Mouse (Mus musculus) CD4-positive, CD25-positive, alpha-beta regulatory T cell, adult 2 months (primary cell): ENCODE results near the gene Rhob.

Experiments
- DNase-seq: peaks from one replicate; pipeline ENCODE4 v3.0.0-alpha.2; 2012; ENCODE audit warnings: low read depth, low spot score

The Rhob gene

DNA sequence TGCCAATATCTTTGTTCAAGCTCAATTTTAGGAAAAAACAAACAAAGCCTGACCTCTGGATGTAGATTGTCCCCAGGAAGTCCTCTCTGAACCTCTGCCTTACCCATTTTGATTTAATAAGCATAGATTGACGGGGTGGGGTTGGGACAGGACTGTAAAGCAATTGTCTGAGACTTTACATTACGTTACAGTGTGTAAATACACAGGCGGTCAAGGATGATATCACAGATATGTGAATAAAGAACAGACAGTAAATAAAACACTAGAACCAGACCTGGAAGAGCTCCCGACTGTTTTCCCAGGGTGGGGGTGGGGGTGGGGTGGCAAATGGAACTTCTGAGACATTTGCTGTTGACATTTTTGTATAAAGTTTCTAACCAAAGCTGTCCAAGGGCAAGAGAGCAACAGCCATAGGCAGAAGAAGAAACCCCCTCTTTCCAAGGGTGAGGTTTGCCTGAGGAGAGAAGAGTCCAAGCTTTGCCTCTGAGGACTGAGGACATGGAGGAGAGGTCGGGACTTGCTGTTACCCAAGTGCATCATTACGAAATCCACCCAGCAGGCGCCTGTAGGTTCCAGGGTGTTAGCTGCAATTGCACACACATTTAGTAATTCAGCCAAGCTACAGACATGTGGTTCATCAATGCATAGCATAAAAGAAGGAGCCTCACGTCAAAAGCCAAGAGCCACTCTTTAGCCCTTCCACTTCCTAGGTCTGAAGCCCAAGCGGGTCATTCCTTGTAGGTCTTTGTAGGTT is 7.3 kb upstream of the Rhob start:
- no peak for DNase-seq

- DNase-seq = no peak
Measured at GRCm38 (mm10) chr12:8504131-8504530, 4.3 kb upstream of the Rhob start.

- peak; percentile 82 for DNase-seq
Measured at GRCm38 (mm10) chr12:8502546-8502945, 2.7 kb upstream of the Rhob start.

DNA sequence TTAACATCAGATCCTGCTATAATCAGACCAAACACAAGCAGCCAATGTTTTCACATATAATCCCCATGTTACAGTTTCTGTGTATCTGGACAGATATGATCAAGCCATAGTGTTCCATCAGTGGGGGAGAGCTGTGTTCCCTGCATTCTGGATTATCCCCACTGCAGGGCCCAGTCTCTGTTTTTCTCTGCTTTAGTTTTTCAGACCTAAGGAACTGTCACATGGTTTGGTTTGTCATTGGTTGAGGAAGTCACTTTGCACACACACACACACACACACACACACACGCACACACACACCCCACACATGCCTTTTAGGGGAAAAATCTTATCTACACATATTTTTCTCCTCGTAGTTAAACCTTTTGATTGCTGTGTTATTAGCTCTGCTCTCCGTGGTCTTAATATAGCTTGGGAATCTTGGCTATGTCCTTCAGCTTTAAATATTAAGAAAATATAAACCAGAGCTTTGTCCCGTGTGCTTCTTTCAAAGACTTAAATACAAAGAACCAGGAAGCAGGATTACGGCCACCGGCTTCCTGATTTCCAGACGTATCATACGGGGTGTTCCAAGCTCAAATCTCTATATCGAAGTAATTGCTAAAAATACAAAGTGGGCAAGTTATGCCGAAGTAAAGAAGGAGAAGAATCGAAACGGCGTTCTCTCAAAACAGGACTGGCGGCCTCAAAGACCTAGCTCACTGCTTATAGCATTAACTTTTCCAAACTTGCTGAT is 1.9 kb upstream of the Rhob start:
- peak; percentile 25 for DNase-seq

- DNase-seq = no peak
Measured at GRCm38 (mm10) chr12:8500597-8501570, 1.1 kb upstream of the Rhob start.

DNA sequence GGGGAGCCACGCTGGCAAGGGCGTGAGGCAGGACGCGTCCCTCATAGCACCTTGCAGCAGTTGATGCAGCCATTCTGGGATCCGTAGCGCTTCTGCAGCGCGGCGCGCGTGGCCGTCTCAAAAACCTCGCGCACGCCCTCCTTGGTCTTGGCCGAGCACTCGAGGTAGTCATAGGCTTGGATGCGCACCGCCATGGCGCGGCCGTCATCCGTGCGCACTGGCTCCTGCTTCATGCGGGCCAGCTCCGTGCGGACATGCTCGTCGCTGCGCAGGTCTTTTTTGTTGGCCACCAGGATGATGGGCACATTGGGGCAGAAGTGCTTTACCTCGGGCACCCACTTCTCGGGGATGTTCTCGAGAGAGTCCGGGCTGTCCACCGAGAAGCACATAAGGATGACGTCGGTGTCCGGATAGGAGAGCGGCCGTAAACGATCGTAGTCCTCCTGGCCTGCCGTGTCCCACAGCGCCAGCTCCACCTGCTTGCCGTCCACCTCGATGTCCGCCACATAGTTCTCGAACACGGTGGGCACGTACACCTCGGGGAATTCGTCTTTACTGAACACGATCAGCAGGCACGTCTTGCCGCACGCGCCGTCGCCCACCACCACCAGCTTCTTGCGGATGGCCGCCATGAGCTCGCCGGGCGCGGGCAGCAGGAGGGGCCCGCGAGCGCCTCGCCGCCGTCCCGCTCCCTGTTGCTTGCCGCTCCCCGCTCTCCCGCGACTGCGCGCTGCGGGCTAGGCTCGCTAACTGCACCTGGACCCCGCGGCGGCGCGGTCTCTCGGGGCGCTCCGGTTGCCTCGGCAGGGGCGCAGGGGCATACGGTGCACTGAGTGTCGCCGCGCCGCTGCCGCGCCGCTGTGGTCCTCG is 573 bp downstream of the Rhob start:
- DNase-seq = peak; percentile 79

GRCm38 (mm10) chr12:8498591-8499000 is 1.2 kb downstream of the Rhob start:
- peak; percentile 50 for DNase-seq

DNA sequence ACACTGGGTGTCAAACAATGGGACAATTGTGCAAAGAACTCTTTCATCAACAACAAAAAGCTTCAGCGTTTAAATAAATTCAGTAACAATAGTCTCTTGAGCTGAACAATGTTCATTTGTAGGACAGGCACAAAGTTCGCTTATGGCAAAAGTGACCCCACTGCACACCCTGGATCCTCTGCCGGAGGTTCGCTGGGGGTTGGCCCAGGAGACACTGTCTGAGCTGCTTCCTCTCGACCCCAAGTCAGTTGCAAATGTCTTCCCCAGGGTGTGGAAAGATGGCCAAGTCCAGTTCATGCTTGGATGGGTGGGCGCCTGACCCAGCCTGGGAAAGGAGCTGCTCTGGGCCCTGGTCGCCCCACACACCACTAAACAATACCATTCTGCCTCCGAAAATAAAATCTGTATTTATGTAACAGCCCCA is 1.6 kb downstream of the Rhob start:
- peak; percentile 17 for DNase-seq

DNA sequence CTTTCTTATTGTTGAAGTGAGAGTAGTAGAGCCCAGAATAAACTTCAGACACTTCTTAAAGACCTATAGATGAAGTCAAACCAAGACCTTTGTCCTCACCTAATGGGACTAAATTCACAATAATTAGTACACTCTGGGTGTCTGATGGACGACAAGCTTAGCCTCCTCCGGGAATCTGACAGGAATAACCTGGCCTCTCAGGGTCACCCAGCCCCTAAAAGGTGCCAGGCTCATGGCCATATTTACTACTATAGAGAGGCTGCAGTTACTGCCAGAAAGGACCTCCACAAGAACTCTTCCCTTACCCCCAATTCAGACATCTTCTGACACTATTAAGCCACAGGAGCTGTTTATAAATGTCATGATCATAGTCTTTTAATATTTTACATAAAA is 2.5 kb downstream of the Rhob start:
- no peak for DNase-seq

GRCm38 (mm10) chr12:8496679-8497313 is 3.0 kb downstream of the Rhob start:
- no peak for DNase-seq

- DNase-seq = peak; percentile 58
Measured at GRCm38 (mm10) chr12:8495881-8496678, 3.7 kb downstream of the Rhob start.

GRCm38 (mm10) chr12:8494675-8495074 is 5.1 kb downstream of the Rhob start:
- no peak for DNase-seq

DNA sequence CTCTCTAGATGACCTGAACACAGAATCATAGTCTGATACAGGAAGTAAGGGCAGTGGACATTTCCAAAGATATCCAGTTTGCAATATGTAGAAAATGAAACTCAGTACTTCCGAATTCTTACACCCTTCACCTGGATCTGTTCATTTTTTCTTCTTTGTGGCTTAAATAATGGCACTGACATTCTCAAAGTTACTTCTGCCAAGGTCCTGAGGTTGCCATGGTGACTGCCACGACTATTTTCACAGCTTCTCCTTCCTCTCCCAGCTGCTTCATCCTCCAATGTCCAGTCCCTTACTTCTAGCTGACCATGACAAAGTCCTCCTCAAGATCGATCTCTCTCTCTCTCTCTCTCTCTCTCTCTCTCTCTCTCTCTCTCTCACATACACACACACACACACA is 6.4 kb downstream of the Rhob start:
- DNase-seq = no peak

- DNase-seq = no peak
Measured at GRCm38 (mm10) chr12:8489098-8489497, 10.7 kb downstream of the Rhob start.

GRCm38 (mm10) chr12:8488652-8488980 is 11.2 kb downstream of the Rhob start:
- DNase-seq = no peak

DNA sequence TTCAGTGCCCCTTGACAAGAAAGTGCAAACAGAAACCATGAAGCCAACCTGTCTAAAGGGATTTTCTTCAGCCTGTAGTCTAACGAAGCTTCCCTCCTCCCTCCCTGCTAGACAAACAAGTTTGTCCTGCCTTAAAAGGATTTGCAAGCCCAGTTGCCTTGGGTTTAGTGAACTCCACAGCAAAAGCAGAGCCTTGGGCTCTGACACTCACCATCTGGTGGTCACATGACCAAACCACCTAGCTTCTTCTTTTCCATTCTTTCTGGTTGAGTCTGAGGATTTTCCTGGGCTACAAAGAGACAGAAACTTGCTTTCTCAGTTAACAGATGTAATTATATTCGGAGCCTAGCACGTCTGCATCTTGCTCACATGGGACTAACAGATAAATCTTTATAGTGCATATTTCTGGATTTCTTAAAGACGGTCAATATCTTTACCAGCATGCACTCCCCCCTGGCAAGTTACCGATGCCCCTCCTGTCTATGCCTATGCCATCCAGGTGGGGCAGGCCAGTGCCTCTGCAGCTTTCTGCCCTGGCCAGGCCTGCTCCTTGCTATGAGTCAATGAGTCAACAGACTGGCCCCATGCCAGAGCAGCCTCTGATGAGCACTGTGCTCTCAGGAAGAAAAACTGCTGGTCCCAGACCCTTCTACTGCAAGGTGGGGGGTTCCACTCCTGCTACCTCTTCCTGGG is 11.7 kb downstream of the Rhob start:
- no peak for DNase-seq

- no peak for DNase-seq
Measured at GRCm38 (mm10) chr12:8487281-8487680, 12.5 kb downstream of the Rhob start.

DNA sequence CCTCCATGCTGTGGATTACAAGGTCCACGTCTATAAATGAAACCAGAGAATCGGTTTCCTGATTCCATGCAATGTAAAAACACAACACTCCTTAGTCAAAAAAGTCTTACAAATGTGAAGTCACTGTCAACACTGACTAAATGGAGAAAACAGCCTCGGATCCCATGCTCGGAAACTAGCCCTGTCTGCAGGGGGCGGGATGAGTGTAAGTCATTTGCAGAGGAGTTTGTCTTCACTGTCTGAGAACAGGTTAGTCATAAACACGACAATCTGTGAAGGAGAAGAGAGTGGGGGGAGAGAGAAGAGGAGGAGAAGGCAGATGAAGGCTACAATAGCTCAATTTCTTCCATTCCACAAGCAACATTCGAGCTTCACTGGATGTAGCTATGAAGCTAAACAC is 14.6 kb downstream of the Rhob start:
- no peak for DNase-seq

DNA sequence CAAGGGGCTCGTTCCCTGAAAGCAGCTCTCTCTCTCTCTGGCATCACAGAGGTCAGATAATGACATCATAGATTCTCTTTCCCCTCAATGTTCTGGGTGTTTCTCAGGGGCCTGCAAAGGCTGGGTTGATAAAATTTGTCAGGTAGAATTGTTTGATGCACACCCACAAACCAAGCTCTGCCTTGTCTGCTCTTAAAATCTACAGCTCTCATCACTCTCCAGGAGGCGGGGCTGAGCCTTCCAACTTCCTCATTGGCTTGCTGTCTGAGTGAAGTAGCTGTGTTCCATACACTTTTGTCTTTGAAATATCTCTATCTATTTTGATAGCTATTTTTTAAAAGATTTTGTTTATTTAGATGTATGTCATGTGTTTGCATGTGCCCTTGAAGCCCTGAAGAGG is 17.6 kb downstream of the Rhob start:
- DNase-seq = no peak
